Mouse (Mus musculus) NIH3T3 (cell line): ENCODE results near the gene 5031439G07Rik.
"Not testable (repeated sequence)": the region's sequence is repeated elsewhere in the genome, so short reads cannot be mapped to it uniquely, and the experiment has no call there.

ENCODE experiments used
- DNase-seq: peaks from one replicate; pipeline ENCODE4 v3.0.0-alpha.2; 2012; ENCODE audit warnings: low read depth

Gene 5031439G07Rik

DNA sequence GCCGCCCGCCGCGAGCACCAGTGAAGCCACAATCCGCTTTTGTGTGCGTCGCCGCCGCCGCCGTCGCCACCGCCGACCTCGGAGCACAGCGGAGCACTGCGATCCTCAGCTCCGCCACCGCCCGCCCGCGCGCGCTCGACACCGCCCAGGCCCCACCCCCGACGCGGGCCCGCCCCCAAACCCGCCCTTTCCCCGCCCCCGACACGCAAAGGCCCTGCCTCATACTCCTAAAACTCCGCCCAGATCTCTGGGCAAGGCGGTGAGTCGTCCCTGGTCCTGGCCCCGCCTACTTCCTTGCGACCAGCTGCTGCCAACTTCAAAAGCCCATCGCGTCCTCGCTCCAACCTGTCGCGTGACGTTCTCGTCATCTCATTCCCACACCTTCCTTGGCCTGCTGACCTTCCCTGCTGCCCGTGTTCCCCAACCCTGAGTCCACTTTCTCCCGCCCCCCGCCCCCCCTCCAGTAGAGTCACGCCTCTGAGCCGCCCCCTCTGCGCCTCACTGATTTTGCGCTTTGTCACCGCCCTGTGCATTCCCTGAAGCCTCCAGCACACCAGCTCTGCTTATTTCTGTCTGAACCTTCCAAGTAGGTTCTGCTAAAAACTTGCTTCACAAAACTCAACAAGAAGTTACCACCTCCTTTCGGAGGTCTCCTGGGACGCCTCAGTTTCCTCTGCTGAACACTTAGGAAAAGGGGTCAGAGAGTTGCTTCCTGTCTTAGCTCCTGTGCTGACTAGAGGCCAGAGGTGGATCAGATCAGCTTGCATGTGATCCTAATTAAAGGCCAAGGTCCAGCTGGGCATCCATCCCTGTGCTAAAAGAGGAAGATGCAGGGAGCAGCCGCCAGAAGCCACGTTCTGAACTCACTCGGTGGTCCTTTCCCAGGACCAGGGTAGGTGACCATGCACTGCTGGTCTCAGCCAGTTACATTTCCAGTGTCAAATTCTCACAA is at the start of gene 5031439G07Rik:
5031439G07Rik (minus strand) TSS at position 678 of the 952 bp plus-strand sequence.
- peak; percentile 97 for DNase-seq

- peak; percentile 26 for DNase-seq
Observed at GRCm38 (mm10) chr15:85037343-85037690, 49.0 kb upstream of the 5031439G07Rik start.

DNA sequence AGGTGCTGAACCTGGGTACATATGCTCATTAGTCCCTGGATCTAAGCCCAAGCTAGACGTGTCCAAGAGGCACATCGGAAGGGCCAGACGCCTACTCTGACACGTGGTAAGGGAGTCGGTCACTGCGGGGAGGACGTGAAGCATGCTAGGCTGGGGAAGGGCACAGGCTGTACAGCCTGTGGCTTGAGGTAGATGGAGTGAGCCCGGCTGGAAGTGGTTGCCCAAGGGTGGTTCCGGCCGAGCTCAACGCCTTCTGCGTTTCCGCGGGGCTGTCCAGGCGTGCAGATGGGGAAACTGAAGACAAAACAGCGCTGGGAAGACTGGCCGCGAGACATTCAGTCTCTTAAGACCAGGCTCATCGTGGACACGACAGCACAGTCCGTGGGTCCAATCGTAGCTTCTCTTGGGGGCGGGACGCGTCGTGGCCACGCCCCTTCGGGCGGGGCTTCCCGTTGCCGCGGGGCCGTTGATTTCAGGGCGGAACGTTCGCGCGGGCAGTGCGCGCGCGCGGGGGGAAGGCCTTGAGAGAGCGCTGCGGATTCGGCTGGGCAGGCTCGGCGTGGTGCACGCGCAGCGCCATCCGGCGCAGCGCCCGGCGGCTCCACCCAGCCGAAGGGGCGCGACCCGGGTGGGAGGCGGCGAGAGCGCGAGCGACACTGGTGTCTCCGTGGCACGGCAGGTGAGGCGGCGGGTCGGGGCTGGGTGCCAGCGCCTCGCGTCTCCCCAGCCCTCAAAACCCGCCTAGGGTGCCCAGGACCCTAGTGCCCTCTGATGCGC is 48.4 kb upstream of the 5031439G07Rik start:
- DNase-seq, result peak; percentile 99

DNA sequence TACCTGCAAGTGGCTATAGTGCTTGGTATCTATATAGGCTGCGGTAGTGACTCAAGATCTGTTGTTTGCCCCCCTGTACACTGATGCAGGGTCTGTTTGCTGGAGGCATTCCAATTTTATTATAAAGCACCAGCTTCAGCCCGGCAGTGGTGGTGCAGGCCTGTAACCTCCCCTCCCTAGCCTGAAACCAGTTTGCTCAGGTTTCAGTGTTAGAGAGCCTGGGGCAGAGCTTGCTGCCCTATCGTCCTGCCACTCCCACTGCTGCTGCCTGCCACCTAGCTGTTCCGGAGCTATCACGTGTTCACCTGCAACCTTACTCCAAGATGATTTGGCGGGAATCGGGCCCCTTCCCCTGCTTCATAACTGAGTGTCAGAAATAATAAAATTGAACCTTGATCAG is 45.6 kb upstream of the 5031439G07Rik start:
- DNase-seq, result not testable (repeated sequence)

- peak; percentile 29 for DNase-seq
Observed at GRCm38 (mm10) chr15:85031866-85032265, 43.5 kb upstream of the 5031439G07Rik start.

GRCm38 (mm10) chr15:85030643-85031042 is 42.3 kb upstream of the 5031439G07Rik start:
- DNase-seq, result not testable (repeated sequence)

DNA sequence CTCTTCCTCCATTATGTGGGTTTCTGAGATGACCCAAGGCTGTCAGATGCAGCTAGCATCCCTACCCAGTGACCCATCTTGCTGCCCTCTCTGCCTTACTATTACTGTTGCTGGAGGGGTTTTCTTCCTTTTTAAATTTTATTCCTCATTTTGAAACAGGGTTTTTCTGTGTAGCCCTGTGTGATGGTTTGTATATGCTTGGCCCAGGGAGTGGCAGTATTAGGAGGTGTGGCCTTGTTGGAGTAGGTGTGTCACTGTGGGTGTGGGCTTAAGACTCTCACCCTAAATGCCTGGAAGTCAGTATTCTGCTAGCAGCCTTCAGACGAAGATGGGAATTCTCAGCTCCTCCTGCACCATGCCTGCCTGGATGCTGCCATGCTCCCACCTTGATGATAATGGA is 40.3 kb upstream of the 5031439G07Rik start, which contains the start of gene Fam118a:
Fam118a (plus strand) TSS at position 301 of the 400 bp plus-strand sequence.
- DNase-seq, result not testable (repeated sequence)

- no peak for DNase-seq
Observed at GRCm38 (mm10) chr15:85027740-85028139, 39.4 kb upstream of the 5031439G07Rik start.

DNA sequence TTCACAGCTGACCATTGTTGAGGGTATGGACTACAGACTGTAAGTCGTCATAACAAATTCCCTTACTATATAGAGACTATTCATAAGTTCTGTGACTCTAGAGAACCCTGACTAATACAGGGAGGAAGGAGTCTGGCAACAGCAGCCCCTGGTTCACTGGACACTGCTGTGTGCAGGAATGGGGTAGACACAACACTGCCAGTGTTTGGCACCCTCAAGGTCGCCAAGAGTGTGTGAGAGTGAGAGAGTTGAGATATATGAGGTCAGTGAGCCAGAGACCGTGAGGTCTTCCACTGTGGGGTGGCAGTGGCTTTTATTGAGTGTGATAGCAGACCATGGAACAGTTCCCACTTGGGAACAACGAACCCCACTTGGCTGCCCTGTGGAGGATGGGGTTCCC is 37.8 kb upstream of the 5031439G07Rik start:
- DNase-seq, result no peak

DNA sequence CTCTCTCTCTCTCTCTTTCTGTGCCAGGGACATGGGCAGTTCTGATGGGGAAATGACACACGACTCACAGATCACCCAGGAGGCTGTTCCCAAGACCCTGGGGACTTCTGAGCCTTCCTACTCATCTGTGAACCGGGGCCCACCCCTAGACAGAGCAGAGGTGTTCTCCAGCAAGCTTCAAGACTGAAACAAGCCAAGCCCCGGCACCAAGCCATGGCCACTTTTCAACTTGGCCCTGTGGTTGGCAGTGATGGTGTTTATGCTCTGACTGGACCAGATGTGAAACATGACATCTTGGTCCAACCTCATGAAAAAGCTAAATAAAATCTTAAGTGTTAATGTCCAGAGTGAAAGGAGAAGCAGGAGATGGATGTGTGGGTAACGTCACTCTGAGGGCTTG is 33.9 kb upstream of the 5031439G07Rik start:
- no peak for DNase-seq

DNA sequence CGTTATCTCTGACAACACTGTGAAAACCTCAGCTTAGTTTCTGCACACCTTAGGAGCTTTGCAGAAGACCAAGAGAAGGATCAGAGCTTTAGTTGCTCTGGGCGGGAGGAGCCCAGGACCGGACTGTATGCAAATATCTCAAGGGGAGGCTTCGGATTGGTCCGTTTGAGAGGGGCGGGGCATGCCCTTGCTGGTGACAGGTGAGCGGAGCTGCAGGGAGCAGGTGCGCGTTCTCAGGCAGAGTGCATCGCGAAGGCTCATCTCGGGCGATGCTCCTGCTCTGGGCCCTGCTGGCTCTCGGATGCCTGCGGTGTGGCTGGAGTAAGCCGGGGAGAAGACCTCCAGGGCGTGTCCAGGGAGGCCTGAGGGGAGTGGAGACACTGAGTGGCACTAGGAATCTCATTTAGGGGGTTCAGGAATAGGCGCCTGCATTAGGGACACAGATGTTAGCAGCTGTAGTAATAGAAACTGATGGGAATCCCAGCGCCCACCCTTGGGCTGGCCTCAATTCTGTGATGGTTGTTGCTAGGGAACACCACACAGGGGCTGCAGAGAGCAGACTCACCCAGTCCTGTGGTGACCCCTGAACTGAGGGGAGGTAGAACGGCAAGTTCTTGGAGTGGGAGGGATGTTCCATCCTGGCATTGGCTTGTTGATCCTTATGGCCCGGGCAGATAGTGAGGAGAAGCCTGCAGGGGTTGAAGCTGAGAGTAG is 28.8 kb upstream of the 5031439G07Rik start, which contains the start of gene Upk3a:
Upk3a (plus strand) TSS at position 191 of the 714 bp plus-strand sequence.
- DNase-seq, result no peak

- DNase-seq, result no peak
Observed at GRCm38 (mm10) chr15:85015771-85016170, 27.4 kb upstream of the 5031439G07Rik start.

- DNase-seq, result no peak
Observed at GRCm38 (mm10) chr15:85012662-85013054, 24.3 kb upstream of the 5031439G07Rik start.

DNA sequence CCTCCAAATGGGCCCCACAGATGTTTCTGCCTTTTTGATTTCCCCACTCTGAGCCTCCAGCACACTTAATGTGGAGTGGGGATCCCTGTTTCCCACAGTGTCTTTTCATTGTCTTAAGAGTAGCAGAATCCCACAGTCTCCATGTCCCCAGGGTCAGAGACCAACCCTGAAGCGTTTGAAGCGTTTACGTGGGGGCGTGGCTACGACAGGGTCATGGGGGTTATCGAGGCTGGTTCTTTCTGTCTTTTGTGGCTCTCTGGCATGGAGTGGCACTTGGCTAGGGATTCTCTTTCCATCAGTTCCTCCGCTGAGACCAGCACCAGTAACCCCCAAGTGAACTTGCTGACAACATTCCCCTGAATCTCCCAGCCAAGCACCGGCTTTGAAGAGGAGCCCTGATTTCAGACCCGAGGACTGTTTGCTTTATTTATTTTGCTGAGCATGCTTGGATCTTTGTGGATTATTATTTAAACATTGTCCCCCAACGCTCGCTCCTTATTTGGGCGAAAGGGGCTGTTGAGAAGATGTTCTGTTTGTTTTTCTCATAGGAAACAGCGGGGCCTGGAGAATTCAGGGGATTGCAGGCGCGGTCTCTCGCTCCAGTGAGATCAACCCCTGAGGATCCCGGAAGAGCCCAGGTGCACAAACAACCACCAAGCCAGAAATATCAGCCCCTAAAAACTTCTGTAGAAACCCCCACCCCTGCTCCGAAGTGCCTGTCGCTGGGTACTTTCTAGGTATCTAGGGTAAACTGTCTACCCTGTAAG is 23.7 kb upstream of the 5031439G07Rik start:
- no peak for DNase-seq

DNA sequence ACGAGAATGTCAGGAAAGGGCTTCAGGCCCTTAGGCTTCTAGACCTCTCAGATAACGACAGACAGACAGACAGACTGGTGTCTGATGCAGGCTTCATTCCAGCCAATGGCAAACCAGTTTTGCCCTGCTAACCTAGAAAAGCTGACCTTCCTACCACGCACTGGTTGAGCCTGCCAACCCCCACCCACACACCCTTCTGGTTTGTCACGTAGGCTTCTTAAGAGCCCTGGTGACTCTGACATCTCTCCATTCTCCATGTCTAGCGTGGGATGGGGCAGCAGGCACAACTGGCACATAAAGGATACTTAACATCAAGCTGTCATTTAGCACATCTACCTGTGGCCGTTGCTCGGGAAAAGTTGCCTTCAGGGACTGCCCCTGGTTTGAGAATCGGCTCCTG is 21.3 kb upstream of the 5031439G07Rik start:
- no peak for DNase-seq

DNA sequence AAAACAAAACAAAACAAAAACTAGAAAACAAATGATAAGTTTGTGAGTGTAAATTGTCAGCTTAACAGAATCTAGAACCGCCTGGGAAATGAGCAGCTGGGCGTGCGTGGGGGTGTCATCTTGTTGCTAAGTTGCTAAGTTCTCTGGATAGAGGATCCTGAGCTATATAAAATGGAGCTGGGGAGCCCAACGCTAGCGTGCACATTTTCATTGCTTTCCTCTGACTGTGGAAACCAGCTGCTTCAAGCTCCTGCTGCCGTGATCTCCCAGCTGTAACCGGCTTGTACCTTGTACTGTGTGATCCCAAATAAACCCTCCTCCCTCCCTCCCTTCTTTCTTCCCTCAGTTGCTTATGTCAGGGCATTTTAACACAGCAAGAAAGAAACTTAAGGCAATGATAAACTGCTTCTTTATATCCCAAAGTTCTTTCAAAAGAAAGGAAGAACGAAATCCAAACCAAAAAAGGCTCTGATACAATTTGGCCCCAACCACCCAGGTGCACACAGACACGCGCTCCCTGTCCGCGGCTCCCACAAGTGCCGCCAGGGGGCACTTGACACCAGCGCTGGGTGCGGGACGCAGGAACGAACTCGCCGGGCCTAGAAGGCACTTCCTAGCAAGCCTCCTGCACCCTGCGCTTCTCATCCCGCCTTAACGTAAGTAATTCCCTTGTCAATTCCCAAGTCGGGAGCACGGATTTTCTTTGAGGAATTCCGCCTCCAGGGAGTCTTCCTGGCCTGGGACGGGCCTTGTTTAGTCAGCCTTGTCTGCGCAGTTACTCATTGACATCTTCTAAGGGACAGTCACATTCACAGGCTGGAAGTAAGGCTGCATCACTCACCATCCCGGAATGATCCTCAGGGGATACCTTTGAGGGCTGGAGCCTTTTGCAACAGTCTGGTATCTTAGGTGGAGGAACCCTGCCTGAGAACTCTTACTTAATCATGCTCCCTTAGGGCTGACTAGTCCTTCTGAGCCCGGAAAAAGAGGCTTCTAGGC is 12.9 kb upstream of the 5031439G07Rik start:
- DNase-seq, result peak; percentile 87

DNA sequence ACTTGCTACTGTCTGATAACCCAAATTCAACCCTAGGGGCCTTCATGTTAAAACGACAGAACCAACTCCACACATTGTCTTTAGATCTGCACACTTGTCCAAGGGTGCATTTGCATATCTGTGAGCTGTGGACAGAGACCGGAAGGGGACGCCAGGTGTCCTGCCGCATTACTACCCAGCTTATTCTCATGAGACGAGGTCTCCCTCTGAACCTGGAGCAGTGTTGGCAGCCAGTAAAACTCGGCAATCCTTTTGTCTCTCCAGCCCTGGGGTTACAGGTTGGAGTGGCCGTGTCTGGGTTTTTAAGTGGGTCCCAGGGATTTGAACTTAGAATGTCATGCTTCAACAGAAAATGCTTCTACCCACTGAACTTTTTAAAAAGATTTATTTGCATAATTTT is 11.6 kb upstream of the 5031439G07Rik start:
- no peak for DNase-seq

GRCm38 (mm10) chr15:84997768-84998454 is 9.6 kb upstream of the 5031439G07Rik start:
- no peak for DNase-seq

DNA sequence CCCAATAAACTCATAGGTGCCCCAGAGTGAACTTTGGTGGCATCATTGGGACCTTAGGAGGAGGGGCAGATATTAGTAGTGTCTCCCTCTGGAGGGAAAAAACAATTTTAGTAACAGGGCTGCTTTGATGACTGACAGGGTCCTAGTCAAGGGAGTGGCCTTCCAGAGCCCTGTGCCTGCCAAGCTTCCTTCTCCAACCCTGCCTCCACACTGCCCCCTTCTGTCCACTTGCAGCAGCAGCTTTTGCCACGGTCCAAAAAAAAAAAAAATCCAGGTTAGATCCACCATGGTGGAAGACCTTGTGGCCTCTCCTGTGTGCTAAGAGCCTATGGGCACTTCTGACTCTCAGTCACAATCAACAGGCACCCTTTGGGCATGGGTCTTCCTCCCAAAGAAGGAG is 7.6 kb upstream of the 5031439G07Rik start:
- DNase-seq, result peak; percentile 90
